Mouse (Mus musculus): ENCODE measurements at regions not wholly inside any gene's neighbourhood (a gene's known extent, or its start where the extent isn't known, plus 50 kb on each side); places are given as distances from the start of the nearest gene placed in this dataset.
"Not testable (repeated sequence)": the region's sequence is repeated elsewhere in the genome, so short reads cannot be mapped to it uniquely, and the experiment has no call there.

GRCm38 (mm10) chr12:113423736-113424597 lies 65.3 kb upstream of the Adam6b start:
- peak overlapping the region; percentile 58 for H3K9ac ChIP-seq (replicated peaks)

DNA sequence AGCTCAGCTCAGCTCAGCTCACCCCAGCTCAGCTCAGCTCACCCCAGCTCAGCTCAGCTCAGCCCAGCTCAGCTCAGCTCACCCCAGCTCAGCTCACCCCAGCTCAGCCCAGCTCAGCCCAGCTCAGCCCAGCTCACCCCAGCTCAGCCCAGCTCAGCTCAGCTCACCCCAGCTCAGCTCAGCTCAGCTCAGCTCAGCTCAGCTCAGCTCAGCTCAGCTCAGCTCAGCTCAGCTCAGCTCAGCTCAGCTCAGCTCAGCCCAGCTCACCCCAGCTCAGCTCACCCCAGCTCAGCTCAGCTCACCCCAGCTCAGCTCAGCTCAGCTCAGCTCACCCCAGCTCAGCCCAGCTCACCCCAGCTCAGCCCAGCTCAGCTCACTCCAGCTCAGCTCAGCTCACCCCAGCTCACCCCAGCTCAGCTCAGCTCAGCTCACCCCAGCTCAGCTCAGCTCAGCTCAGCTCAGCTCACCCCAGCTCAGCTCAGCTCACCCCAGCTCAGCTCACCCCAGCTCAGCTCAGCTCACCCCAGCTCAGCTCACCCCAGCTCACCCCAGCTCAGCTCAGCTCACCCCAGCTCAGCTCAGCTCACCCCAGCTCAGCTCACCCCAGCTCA lies 64.6 kb upstream of the Adam6b start:
- H3K36me3 ChIP-seq (replicated peaks; ENCODE audit: insufficient read depth, low read length); H3K9me3 ChIP-seq (ENCODE audit: low read length); H3K27me3 ChIP-seq (ENCODE audit: insufficient read depth, low read length); H3K4me1 ChIP-seq (ENCODE audit: insufficient read depth); DNase-seq; ATAC-seq: not testable (repeated sequence)
- H3K4me3 ChIP-seq (ENCODE audit: low read depth, low read length), result peak overlapping the region; percentile 42
- H3K27ac ChIP-seq (ENCODE audit: low read depth), result peak overlapping the region; percentile 55
- peak overlapping the region; percentile 13; the same call in 1 of the 2 replicates for H3K4me2 ChIP-seq (ENCODE audit: low read depth, low read length)
- H3K9ac ChIP-seq (replicated peaks), result peak overlapping the region; percentile 58

More at GRCm38 (mm10) chr12:113423736-113424597, 65.3 kb upstream of the Adam6b start:
- Histone ChIP-seq H3K36me3 (replicated peaks; ENCODE audit: insufficient read depth, low read length) (no peaks in the 10 kb centered on the region), H3K4me1 (ENCODE audit: insufficient read depth) (no peaks in the 10 kb centered on the region), H3K27me3 (ENCODE audit: insufficient read depth, low read length) (no peaks in the 10 kb centered on the region), H3K4me3 (ENCODE audit: low read depth, low read length) (peak overlapping the region; percentile 26), H3K4me2 (ENCODE audit: low read depth, low read length) (peak overlapping the region; percentile 47), H3K27ac (ENCODE audit: low read depth) (0 out of 2 replicates have a peak overlapping the region, but pooled peaks have one; percentile 55), H3K9me3 (ENCODE audit: low read length) (no peaks in the 10 kb centered on the region)
- TF ChIP-seq CTCF (IDR thresholded peaks at IDR 0.05; ENCODE audit: low read depth), result no peak
- TF ChIP-seq EP300 (IDR thresholded peaks at IDR 0.05; ENCODE audit: low read depth), result no peak
- no peak for ATAC-seq
- WGBS (ENCODE audit: insufficient replicate concordance), result 74% methylated on average over 6 of the region's 6 CpGs
- DNase-seq, result no peak

GRCm38 (mm10) chr12:113425209-113426070 lies 63.9 kb upstream of the Adam6b start:
- H3K4me3 ChIP-seq (ENCODE audit: low read depth, low read length), result peak overlapping the region; percentile 42
- peak overlapping the region; percentile 58 for H3K9ac ChIP-seq (replicated peaks)
- H3K9me3 ChIP-seq (ENCODE audit: low read length), result no peaks in the 10 kb centered on the region
- TF ChIP-seq EP300 (IDR thresholded peaks at IDR 0.05; ENCODE audit: low read depth) (no peak), CTCF (IDR thresholded peaks at IDR 0.05; ENCODE audit: low read depth) (no peak)
- DNase-seq (no peak), ATAC-seq (no peak)
- H3K4me2 ChIP-seq (ENCODE audit: low read depth, low read length), result no peak overlapping the region
- H3K36me3 ChIP-seq (replicated peaks; ENCODE audit: insufficient read depth, low read length), result no peaks in the 10 kb centered on the region
- H3K27me3 ChIP-seq (ENCODE audit: insufficient read depth, low read length), result no peaks in the 10 kb centered on the region
- H3K4me1 ChIP-seq (ENCODE audit: insufficient read depth), result no peaks in the 10 kb centered on the region
- WGBS (ENCODE audit: insufficient replicate concordance), result 53% methylated on average over 8 of the region's 8 CpGs
- H3K27ac ChIP-seq (ENCODE audit: low read depth), result peak overlapping the region; percentile 55

GRCm38 (mm10) chr12:113426636-113427035 lies 62.7 kb upstream of the Adam6b start:
- no peak overlapping the region for H3K4me2 ChIP-seq (ENCODE audit: low read depth, low read length)

GRCm38 (mm10) chr12:113427339-113427738 lies 62.0 kb upstream of the Adam6b start:
- H3K9me3 ChIP-seq (ENCODE audit: low read length), result no peaks in the 10 kb centered on the region
- ATAC-seq, result peak; percentile 74
- no peak overlapping the region; the same call in 1 of the 2 replicates for H3K27ac ChIP-seq (ENCODE audit: low read depth)
- WGBS (ENCODE audit: insufficient replicate concordance), result 33% methylated on average over 4 of the region's 4 CpGs
- H3K27me3 ChIP-seq (ENCODE audit: insufficient read depth, low read length), result no peaks in the 10 kb centered on the region
- H3K4me3 ChIP-seq (ENCODE audit: low read depth, low read length), result peak overlapping the region; percentile 37; the same call in 1 of the 2 replicates
- no peaks in the 10 kb centered on the region for H3K36me3 ChIP-seq (replicated peaks; ENCODE audit: insufficient read depth, low read length)
- no peak for DNase-seq
- TF ChIP-seq CTCF (IDR thresholded peaks at IDR 0.05; ENCODE audit: low read depth), result no peak
- peak; percentile 59; the same call in 1 of the 2 replicates for TF ChIP-seq EP300 (IDR thresholded peaks at IDR 0.05; ENCODE audit: low read depth)
- no peaks in the 10 kb centered on the region for H3K4me1 ChIP-seq (ENCODE audit: insufficient read depth)
- no peak overlapping the region for H3K4me2 ChIP-seq (ENCODE audit: low read depth, low read length)
- H3K9ac ChIP-seq (replicated peaks), result no peak overlapping the region

More at GRCm38 (mm10) chr12:113426636-113427035, 62.7 kb upstream of the Adam6b start:
- no peak for TF ChIP-seq CTCF (IDR thresholded peaks at IDR 0.05; ENCODE audit: low read depth)
- peak overlapping the region; percentile 74 for H3K27ac ChIP-seq (ENCODE audit: low read depth)
- H3K4me3 ChIP-seq (ENCODE audit: low read depth, low read length), result peak overlapping the region; percentile 42
- WGBS (ENCODE audit: insufficient replicate concordance), result 61% methylated on average over 4 of the region's 4 CpGs
- no peaks in the 10 kb centered on the region for H3K4me1 ChIP-seq (ENCODE audit: insufficient read depth)
- ATAC-seq (no peak), DNase-seq (no peak)
- H3K9me3 ChIP-seq (ENCODE audit: low read length), result no peaks in the 10 kb centered on the region
- H3K36me3 ChIP-seq (replicated peaks; ENCODE audit: insufficient read depth, low read length), result no peaks in the 10 kb centered on the region
- no peaks in the 10 kb centered on the region for H3K27me3 ChIP-seq (ENCODE audit: insufficient read depth, low read length)
- peak overlapping the region; percentile 61 for H3K9ac ChIP-seq (replicated peaks)

GRCm38 (mm10) chr12:113428461-113428860 lies 60.9 kb upstream of the Adam6b start:
- Histone ChIP-seq H3K36me3 (replicated peaks; ENCODE audit: insufficient read depth, low read length) (no peaks in the 10 kb centered on the region), H3K4me3 (ENCODE audit: low read depth, low read length) (peak overlapping the region; percentile 37), H3K27ac (ENCODE audit: low read depth) (peak overlapping the region; percentile 64), H3K4me2 (ENCODE audit: low read depth, low read length) (no peak overlapping the region), H3K4me1 (ENCODE audit: insufficient read depth) (no peaks in the 10 kb centered on the region), H3K9ac (replicated peaks) (peak overlapping the region; percentile 44), H3K27me3 (ENCODE audit: insufficient read depth, low read length) (no peaks in the 10 kb centered on the region), H3K9me3 (ENCODE audit: low read length) (no peaks in the 10 kb centered on the region)
- TF ChIP-seq EP300 (IDR thresholded peaks at IDR 0.05; ENCODE audit: low read depth), result no peak
- no peak for TF ChIP-seq CTCF (IDR thresholded peaks at IDR 0.05; ENCODE audit: low read depth)
- DNase-seq (no peak), ATAC-seq (no peak)
- 69% methylated on average over 3 of the region's 3 CpGs for WGBS (ENCODE audit: insufficient replicate concordance)

Data from liver, postnatal 0 days (tissue).